Mouse (Mus musculus): ENCODE measurements at regions not wholly inside any gene's neighbourhood (a gene's known extent, or its start where the extent isn't known, plus 50 kb on each side); places are given as distances from the start of the nearest gene placed in this dataset.
"Not testable (repeated sequence)": the region's sequence is repeated elsewhere in the genome, so short reads cannot be mapped to it uniquely, and the experiment has no call there.

DNA sequence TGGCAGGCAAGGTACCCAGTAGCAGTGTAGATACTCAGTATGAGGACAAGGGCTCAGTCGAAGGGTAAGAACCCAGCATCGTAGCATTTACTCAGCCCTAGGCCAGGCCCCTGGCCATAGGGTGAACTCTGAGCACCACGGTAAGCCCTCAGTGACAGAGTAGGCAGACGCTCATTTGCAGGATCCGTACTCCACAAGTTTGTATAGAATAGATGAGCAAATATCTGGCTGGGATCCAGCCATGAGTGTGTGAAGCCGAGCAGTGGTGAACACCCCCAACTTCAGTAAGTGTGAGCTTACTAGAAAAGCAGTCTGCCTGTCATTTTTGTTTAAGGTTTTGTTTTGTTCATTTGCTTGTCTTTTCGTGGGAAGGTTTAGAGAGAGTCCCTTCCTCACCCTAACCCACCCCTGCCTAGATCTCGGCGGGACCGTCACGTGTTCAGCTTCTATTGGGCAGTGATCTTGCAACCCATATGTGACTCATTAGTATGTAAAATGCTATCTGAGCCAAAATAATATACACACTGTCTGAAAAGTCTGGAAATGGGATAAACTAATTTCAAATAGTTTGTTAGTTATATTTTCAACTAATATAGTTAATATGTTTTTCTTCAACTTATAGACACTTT lies 76.3 kb downstream of the Gm5447 start:
- Histone ChIP-seq H3K9ac (no peak overlapping the region), H3K4me3 (no peak overlapping the region), H3K9me3 (0 out of 2 replicates have a peak, but pooled peaks cover 2% of the 10 kb centered on the region), H3K27me3 (replicated peaks) (no peaks in the 10 kb centered on the region), H3K36me3 (no peaks in the 10 kb centered on the region), H3K4me2 (no peak overlapping the region), H3K27ac (replicated peaks) (no peak overlapping the region), H3K4me1 (peaks cover 6% of the 10 kb centered on the region)
- no peak for ATAC-seq (ENCODE audit: extremely low read depth, insufficient number of reproducible peaks, low FRiP score, low TSS enrichment)
- 76% methylated on average over 11 of the region's 11 CpGs for WGBS

DNA sequence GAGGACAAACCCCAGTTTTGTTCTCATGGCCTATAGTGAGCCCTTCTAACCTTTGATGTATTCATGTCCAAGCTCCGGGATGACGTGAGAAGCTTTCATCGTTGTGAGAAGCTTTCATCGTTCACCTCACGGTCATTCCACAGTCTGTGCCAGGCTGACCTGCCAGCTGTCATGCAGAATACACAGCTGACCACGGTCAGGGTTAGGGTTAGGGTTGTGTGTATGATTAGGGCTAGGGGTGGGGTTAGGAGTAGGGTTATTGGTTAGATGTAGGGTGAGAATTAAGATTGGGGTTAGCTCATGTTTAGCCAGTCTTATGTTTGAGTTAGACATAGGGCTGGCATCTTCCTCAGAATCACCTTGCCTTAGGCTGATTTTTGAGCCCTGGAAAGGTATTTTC lies 77.6 kb downstream of the Gm5447 start:
- 83% methylated on average over 2 of the region's 6 CpGs for WGBS
- H3K27ac ChIP-seq (replicated peaks); ATAC-seq (ENCODE audit: extremely low read depth, insufficient number of reproducible peaks, low FRiP score, low TSS enrichment); H3K36me3 ChIP-seq; H3K4me2 ChIP-seq; H3K9me3 ChIP-seq; H3K27me3 ChIP-seq (replicated peaks); H3K4me1 ChIP-seq; H3K4me3 ChIP-seq; H3K9ac ChIP-seq: not testable (repeated sequence)

DNA sequence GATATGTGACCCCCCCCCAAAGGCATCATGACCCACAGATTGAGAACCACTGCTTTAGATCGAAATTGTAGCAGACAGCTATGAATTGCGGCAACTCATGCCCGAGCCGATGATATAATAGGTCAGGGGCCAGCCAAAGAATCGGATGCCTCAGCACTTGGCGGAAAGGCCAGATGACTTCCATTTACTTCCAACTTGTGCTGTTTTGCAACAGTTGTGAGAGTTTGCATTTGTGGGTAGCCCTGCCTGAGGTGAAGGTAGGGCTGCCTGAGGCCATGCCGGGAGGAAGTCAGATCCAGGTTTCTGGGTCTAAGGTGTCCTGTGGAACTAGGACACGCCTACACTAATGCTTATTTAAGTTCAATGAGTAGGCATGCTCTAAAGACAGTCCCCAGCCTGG lies 80.4 kb downstream of the Gm5447 start:
- Histone ChIP-seq H3K9me3 (0 out of 2 replicates have a peak, but pooled peaks cover 2% of the 10 kb centered on the region), H3K9ac (no peak overlapping the region), H3K4me3 (no peak overlapping the region), H3K4me1 (peaks cover 6% of the 10 kb centered on the region), H3K4me2 (no peak overlapping the region), H3K36me3 (no peaks in the 10 kb centered on the region), H3K27ac (replicated peaks) (no peak overlapping the region), H3K27me3 (replicated peaks) (no peaks in the 10 kb centered on the region)
- ATAC-seq (ENCODE audit: extremely low read depth, insufficient number of reproducible peaks, low FRiP score, low TSS enrichment) = no peak
- 85% methylated on average over 8 of the region's 8 CpGs for WGBS

DNA sequence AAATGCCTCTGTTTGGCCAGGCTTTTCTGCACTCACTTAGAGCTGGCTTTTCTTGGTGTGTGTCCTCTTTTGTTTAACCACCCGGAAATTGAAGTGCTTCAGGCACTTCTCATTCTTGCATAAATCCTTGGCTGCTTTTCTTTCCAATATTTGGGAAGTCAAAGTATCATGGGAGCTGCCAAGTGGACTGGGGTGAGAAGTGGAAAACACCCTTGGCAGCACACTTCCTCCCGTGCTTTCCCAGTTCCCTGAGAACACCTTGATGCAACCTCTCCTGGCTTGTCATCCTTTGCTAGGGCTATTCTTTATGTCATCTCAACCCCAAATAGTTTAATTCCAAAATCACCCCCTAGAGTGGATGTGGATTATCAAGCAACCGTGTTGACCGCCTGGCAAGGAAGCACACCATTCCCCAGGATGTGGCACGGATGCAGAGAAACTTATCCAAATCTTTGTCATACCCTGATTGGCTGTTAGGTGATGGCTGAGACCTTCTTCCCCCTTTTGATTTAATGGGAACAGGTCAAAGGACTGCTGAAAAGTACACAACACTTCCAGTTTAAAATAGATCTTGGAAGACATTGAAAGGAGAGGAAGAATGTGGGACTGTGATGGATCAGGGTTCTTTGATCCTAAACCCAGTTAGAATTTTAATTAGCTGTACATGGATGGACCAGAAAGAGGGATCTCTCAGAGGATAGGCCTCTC lies 81.5 kb downstream of the Gm5447 start:
- H3K4me3 ChIP-seq = no peak overlapping the region
- no peaks in the 10 kb centered on the region for H3K36me3 ChIP-seq
- H3K27ac ChIP-seq (replicated peaks) = no peak overlapping the region
- no peak overlapping the region for H3K9ac ChIP-seq
- H3K27me3 ChIP-seq (replicated peaks) = no peaks in the 10 kb centered on the region
- H3K4me1 ChIP-seq = peaks cover 6% of the 10 kb centered on the region
- WGBS = 69% methylated on average over 5 of the region's 5 CpGs
- H3K9me3 ChIP-seq = 0 out of 2 replicates have a peak, but pooled peaks cover 2% of the 10 kb centered on the region
- no peak overlapping the region for H3K4me2 ChIP-seq
- no peak for ATAC-seq (ENCODE audit: extremely low read depth, insufficient number of reproducible peaks, low FRiP score, low TSS enrichment)

DNA sequence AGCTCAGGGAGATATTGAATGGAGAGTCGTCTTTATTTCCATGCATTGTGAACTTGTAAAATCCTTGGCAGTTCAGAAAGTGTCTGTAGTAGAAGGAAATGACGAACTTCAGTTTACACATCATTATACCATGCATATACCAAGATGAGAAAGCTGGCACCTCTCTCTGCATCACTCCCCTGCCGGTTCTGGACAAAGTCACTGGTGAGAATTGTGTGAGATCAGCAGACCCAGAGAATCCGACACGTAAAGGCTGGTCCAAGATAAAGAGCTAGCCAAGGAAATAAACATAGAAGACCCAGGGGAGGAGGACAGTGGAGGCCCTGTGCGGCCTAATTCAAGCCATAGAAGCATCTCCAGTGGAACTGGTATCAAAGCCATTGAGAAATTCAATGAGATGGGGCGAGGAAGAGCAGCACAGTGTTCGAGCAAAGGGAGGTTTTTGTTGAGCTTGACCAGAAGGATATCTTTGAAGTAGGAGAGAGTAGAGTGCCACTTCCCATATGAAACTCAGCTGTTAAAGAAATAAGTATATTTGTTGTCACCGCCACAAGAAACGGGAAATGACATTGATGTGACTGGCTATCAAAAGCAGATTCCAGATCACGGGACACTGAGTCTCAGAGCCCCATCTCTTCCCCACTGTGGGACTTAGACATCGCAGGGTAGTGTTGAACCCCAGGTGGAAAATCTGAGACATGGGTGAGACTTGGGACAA lies 82.3 kb downstream of the Gm5447 start:
- WGBS = 70% methylated on average over 12 of the region's 12 CpGs

DNA sequence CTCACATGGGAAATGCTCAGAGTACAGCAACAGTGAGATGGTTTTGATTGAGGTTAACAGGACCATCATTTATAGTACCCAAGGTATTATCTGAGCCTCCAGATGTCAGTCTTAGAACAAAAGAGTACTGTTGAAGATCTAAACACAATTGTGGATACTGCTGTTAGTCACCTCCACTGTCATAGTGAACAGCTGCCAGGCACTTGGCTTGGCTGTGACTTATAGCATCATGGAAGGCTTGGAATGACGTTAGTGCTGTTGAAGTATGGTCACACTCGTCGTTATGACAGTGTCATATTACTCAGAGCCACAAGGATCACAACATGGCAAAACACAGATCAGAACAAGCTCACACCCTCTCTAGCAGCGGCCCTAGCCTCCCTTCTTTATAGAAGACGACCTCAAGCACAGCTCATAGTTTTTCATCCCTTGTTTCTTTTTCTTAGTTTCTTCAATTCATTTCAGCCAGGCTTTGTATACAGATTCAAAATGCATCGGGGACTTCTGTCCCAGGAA lies 87.0 kb downstream of the Gm5447 start:
- H3K9ac ChIP-seq = no peak overlapping the region
- 66% methylated on average over 6 of the region's 6 CpGs for WGBS
- no peaks in the 10 kb centered on the region for H3K36me3 ChIP-seq
- no peaks in the 10 kb centered on the region for H3K9me3 ChIP-seq
- H3K27me3 ChIP-seq (replicated peaks) = no peaks in the 10 kb centered on the region
- no peak for ATAC-seq (ENCODE audit: extremely low read depth, insufficient number of reproducible peaks, low FRiP score, low TSS enrichment)
- no peak overlapping the region for H3K4me3 ChIP-seq
- no peak overlapping the region for H3K4me2 ChIP-seq
- no peaks in the 10 kb centered on the region for H3K4me1 ChIP-seq
- H3K27ac ChIP-seq (replicated peaks) = no peak overlapping the region

More for the DNA sequence above, 82.3 kb downstream of the Gm5447 start:
- Histone ChIP-seq H3K4me1 (peaks cover 6% of the 10 kb centered on the region), H3K27ac (replicated peaks) (no peak overlapping the region), H3K36me3 (no peaks in the 10 kb centered on the region), H3K9ac (no peak overlapping the region), H3K4me2 (no peak overlapping the region), H3K4me3 (no peak overlapping the region), H3K27me3 (replicated peaks) (no peaks in the 10 kb centered on the region), H3K9me3 (0 out of 2 replicates have a peak, but pooled peaks cover 2% of the 10 kb centered on the region)
- no peak for ATAC-seq (ENCODE audit: extremely low read depth, insufficient number of reproducible peaks, low FRiP score, low TSS enrichment)

DNA sequence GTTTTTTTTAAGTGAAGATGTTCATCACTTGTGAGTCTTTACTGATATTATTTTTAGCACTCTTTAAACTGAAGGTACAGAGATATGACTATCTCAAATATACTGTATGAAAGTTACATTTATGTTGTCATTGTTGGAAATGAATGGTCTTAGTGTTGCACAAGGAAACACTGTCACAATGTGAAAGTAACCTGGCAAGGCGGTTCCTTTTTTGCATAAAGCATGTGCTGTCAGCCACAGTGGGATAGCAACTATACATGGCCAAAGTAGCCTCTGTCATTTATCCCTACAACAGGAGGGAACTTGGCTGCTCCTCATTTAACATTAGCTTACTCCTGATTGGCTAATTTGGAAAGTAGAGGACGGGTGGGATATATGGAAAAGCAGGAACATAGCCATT lies 94.3 kb downstream of the Gm5447 start:
- Histone ChIP-seq H3K4me2 (no peak overlapping the region), H3K4me3 (no peak overlapping the region), H3K9me3 (no peaks in the 10 kb centered on the region), H3K36me3 (no peaks in the 10 kb centered on the region), H3K4me1 (no peaks in the 10 kb centered on the region), H3K27ac (replicated peaks) (no peak overlapping the region), H3K27me3 (replicated peaks) (0 out of 2 replicates have a peak, but pooled peaks cover under 1% of the 10 kb centered on the region), H3K9ac (no peak overlapping the region)
- 71% methylated on average over 2 of the region's 2 CpGs for WGBS
- ATAC-seq (ENCODE audit: extremely low read depth, insufficient number of reproducible peaks, low FRiP score, low TSS enrichment) = no peak

DNA sequence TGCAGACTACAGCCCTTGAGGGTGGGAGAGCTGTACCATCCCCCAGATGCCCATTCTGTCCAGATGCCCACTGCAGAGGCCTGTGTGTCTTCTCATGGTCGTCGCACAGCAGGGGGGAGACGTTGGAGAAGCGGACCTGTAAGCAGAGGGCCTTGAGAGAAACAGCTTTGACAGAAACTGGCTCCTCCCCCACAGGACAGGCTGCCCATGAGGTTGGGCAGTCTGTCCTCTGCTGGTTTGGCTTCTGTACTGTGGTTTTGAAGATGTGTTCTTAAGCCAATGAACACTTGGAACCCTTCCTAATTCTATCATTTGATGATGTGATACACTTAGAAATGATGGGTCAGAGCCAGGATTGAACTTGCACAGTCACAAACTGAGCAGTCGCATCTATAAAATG lies 102.5 kb downstream of the Gm5447 start:
- no peak overlapping the region for H3K9ac ChIP-seq
- H3K36me3 ChIP-seq = no peaks in the 10 kb centered on the region
- H3K9me3 ChIP-seq = no peaks in the 10 kb centered on the region
- WGBS = 48% methylated on average over 5 of the region's 5 CpGs
- no peak overlapping the region for H3K27ac ChIP-seq (replicated peaks)
- no peak overlapping the region for H3K4me3 ChIP-seq
- H3K4me1 ChIP-seq = no peaks in the 10 kb centered on the region
- ATAC-seq (ENCODE audit: extremely low read depth, insufficient number of reproducible peaks, low FRiP score, low TSS enrichment) = no peak
- H3K27me3 ChIP-seq (replicated peaks) = peaks cover 48% of the 10 kb centered on the region
- no peak overlapping the region for H3K4me2 ChIP-seq

DNA sequence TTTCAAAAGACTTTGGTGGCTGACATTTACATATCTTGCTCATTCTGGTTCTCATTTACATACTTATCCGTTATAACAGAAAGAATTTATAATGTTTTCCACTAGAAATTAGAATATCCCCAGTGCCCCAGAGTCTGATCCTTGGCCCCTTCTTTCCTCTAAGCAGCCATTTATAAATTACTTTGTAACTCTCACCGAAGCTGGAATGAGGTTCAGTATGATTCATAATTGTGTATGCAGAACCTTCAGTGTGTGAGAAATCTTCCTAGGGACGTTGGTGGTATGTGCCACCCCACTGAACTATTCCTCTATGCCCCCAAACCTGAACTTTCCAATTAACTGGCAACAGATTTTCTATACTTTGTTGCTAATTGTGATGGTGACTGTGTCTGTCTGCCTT lies 104.7 kb downstream of the Gm5447 start:
- H3K9ac ChIP-seq = no peak overlapping the region
- H3K4me3 ChIP-seq = no peak overlapping the region
- H3K27ac ChIP-seq (replicated peaks) = no peak overlapping the region
- H3K36me3 ChIP-seq = no peaks in the 10 kb centered on the region
- peaks cover 52% of the 10 kb centered on the region for H3K27me3 ChIP-seq (replicated peaks)
- ATAC-seq (ENCODE audit: extremely low read depth, insufficient number of reproducible peaks, low FRiP score, low TSS enrichment) = no peak
- H3K4me2 ChIP-seq = no peak overlapping the region
- H3K9me3 ChIP-seq = no peaks in the 10 kb centered on the region
- no peaks in the 10 kb centered on the region for H3K4me1 ChIP-seq
- 58% methylated on average over 3 of the region's 3 CpGs for WGBS

DNA sequence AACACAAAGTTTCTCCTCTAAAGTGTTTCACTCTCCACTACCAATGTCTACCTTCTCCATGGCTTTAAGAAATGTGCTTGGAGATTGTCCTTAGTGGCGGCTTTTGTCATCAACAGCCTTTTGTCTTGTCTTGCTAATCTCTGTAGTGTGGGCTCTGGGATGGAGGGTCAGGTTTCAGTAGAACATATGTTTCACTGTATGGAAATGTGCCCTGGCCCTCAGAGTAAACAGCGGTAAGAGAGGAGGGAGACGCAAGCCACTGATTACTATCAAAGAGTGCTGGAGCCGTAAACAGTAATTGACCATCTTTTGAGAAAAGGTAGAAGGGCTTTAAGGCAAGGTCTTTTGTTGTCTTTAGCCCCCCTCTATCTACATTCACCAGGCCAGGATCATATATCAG lies 106.2 kb downstream of the Gm5447 start:
- Histone ChIP-seq H3K4me3 (no peak overlapping the region), H3K9ac (no peak overlapping the region), H3K4me1 (no peaks in the 10 kb centered on the region), H3K36me3 (no peaks in the 10 kb centered on the region), H3K4me2 (no peak overlapping the region), H3K9me3 (no peaks in the 10 kb centered on the region), H3K27ac (replicated peaks) (no peak overlapping the region), H3K27me3 (replicated peaks) (peaks cover 63% of the 10 kb centered on the region)
- WGBS = 26% methylated on average over 4 of the region's 4 CpGs
- no peak for ATAC-seq (ENCODE audit: extremely low read depth, insufficient number of reproducible peaks, low FRiP score, low TSS enrichment)

DNA sequence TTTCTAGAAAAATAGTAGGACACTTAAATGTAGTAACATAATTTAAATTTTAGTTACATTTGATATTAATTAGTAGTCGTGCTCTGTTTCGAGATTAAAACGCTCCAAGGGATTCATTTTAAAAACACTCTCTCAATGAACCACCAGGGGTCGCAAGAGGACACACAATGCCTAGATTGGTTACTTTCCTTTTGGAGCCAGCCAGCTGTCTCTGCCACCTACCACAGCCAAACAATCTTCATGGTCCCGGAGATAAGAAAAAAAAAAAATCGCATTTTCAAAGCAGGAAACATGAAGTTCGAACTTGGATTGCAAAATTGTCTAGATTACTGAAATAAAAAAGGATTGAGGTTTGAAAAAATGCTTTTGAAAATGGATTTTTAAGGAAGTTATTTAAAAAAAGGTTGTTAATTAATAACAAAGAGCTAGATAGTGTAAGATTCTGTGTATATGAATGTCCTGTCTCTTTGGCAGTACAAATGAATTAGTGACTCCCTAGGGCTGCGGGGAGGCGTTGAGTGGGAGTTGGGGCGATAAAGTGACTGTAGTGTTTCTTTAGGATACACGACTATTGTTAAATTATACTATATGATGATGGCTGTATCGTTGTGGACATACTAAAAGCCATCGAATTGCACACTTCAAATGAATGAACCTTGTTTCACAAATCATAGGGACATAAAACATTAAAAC lies 108.6 kb downstream of the Gm5447 start:
- no peak overlapping the region for H3K27ac ChIP-seq (replicated peaks)
- 32% methylated on average over 13 of the region's 13 CpGs for WGBS
- peaks cover 65% of the 10 kb centered on the region for H3K27me3 ChIP-seq (replicated peaks)
- no peak overlapping the region for H3K4me3 ChIP-seq
- H3K9me3 ChIP-seq = no peaks in the 10 kb centered on the region
- H3K4me1 ChIP-seq = no peaks in the 10 kb centered on the region
- no peak for ATAC-seq (ENCODE audit: extremely low read depth, insufficient number of reproducible peaks, low FRiP score, low TSS enrichment)
- no peak overlapping the region for H3K4me2 ChIP-seq
- H3K36me3 ChIP-seq = no peaks in the 10 kb centered on the region
- H3K9ac ChIP-seq = no peak overlapping the region
